Mouse (Mus musculus) liver, embryonic 14 days (tissue): Measurements from ENCODE around the gene Skint4. TPM values are rescaled to one million over a fixed set of nuclear protein-coding genes. Genes with fewer than 3 reads are reported as not detected.

Source experiments
- polyA plus RNA-seq: library from polyadenylated mRNA; depleted of rRNA; stranded (reverse); fragments of >200 nt; gene quantifications from 2 replicates; pipeline ENCODE4 v1.2.3, GENCODE M21; 2012; rRNA removed

The Skint4 gene
- polyA plus RNA-seq: not detected in 2 replicates

DNA sequence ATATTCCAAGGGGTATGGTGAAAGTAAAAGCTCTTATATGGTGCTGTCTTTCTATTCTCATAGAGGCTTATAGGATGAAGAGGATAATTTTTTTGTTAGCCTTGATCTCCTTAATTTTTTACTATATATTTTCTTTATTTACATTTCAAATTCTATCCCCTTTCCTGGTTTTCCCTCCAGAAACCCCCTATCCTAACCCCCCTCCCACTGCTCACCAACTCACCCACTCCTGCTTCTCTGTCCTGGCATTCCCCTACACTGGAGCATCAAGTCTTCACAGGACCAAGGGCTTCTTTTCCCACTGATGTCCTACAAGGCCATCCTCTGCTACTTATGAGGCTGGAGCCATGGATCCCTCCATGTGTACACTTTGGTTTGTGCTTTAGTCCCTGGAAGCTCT, at the start of gene Skint4:
TSS of gene Skint4 (plus strand) at position 301 of the 400 bp plus-strand sequence.

Other genes with a start within 250 kb of the Skint4 start
- 0.02 TPM in 2 replicates for gene Slc5a9, start 169.1 kb upstream of the Skint4 start, polyA plus RNA-seq
- gene Skint8, start 152.6 kb upstream of the Skint4 start, polyA plus RNA-seq: not detected in 2 replicates
- gene Skint7, start 99.1 kb upstream of the Skint4 start, polyA plus RNA-seq: not detected in 2 replicates
- gene Skint1, start 65.7 kb upstream of the Skint4 start, polyA plus RNA-seq: not detected in 2 replicates
- 0.02 TPM in 2 replicates for gene Skint3, start 160.2 kb downstream of the Skint4 start, polyA plus RNA-seq